Mouse (Mus musculus) ES-Bruce4 (cell line): ENCODE results near the gene 4930412O13Rik.

Experiments
- CTCF ChIP-seq: IDR thresholded peaks from one replicate; pipeline ENCODE4 v1.8.1; 2011; ENCODE audit warnings: low read depth, low read length
- POLR2A ChIP-seq: IDR thresholded peaks from one replicate; pipeline ENCODE4 v1.8.1; 2011; ENCODE audit warnings: low read length; ENCODE audit not compliant: insufficient read depth

- no peak for TF ChIP-seq POLR2A
- no peak for TF ChIP-seq CTCF
These were observed 28.0 kb upstream of the 4930412O13Rik start for GRCm38 (mm10) chr2:9852851-9853576.
